Mouse (Mus musculus): ENCODE results near the gene Stk32c. TPM values are rescaled to one million over a fixed set of nuclear protein-coding genes. Genes with fewer than 3 reads are reported as not detected.

Gene Stk32c
- polyA plus RNA-seq, 1 experiment from 2014 or later: 0.10 TPM

- Histone ChIP-seq H3K4me1 (replicated peaks) (peaks cover 10% of the 10 kb centered on the region), H3K9ac (no peak overlapping the region), H3K4me2 (replicated peaks) (no peak overlapping the region), H3K4me3 (replicated peaks) (no peak overlapping the region), H3K27me3 (replicated peaks) (peaks cover 18% of the 10 kb centered on the region), H3K27ac (no peak overlapping the region), H3K36me3 (no peaks in the 10 kb centered on the region), H3K9me3 (no peaks in the 10 kb centered on the region)
- no peak for ATAC-seq
- 78% methylated on average over 8 of the region's 8 CpGs for WGBS
Observed at GRCm38 (mm10) chr7:139082281-139082680, 130.8 kb downstream of the Stk32c start.

GRCm38 (mm10) chr7:139081158-139081557 is 131.9 kb downstream of the Stk32c start:
- H3K9ac ChIP-seq: no peak overlapping the region
- no peak overlapping the region for H3K4me2 ChIP-seq (replicated peaks)
- no peak for ATAC-seq
- peaks cover 10% of the 10 kb centered on the region; the same call in 1 of the 2 replicates for H3K4me1 ChIP-seq (replicated peaks)
- H3K27me3 ChIP-seq (replicated peaks): peaks cover 7% of the 10 kb centered on the region
- no peak overlapping the region for H3K4me3 ChIP-seq (replicated peaks)
- no peaks in the 10 kb centered on the region for H3K9me3 ChIP-seq
- H3K36me3 ChIP-seq: no peaks in the 10 kb centered on the region
- no peak overlapping the region for H3K27ac ChIP-seq
- WGBS: 68% methylated on average over 5 of the region's 5 CpGs

DNA sequence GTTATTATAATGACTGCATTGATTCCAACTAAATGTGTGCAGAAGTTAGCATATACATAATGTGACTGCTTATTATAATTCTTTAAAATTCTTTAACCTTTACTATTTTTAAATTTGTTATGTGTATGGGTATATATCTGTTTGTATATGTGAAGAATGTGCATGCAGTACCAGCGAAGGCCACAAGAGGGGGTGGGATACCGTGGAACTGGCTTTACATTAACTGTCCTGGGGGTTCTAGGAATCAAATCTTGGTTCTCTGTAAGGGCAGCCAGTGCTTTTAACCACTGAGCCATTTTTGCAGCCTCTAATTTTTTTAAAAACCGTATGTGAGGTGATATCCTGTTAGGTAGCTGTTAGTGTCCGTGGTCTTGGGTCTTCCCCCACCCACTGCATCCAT is 132.4 kb downstream of the Stk32c start:
- no peak overlapping the region for H3K27ac ChIP-seq
- WGBS: 76% methylated on average over 4 of the region's 4 CpGs
- no peak overlapping the region for H3K9ac ChIP-seq
- H3K27me3 ChIP-seq (replicated peaks): peaks cover 3% of the 10 kb centered on the region; the same call in 1 of the 2 replicates
- no peak overlapping the region for H3K4me3 ChIP-seq (replicated peaks)
- no peaks in the 10 kb centered on the region for H3K9me3 ChIP-seq
- no peaks in the 10 kb centered on the region for H3K36me3 ChIP-seq
- ATAC-seq: no peak
- H3K4me1 ChIP-seq (replicated peaks): peaks cover 10% of the 10 kb centered on the region; the same call in 1 of the 2 replicates
- no peak overlapping the region for H3K4me2 ChIP-seq (replicated peaks)

DNA sequence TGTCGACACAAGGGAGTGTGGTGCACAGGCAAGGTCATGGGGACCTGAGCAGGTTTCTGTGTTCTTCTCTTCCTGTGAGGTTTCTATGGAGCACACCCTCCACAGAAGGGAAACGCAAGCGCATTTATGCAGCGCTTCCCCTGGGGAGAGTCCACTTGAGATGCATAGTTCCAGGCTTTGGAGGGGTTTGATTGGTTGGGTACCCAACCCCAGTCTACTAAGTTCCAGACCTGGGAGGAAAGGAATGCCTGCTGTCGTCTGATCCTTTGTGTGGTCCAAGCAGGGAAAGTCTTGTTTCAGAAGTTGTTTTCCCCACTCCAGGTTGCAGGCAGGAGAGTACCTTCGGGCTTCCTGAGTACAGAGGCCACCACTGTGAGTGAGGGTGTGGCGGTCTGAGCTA is 134.0 kb downstream of the Stk32c start:
- no peaks in the 10 kb centered on the region for H3K9me3 ChIP-seq
- WGBS: 66% methylated on average over 7 of the region's 7 CpGs
- H3K36me3 ChIP-seq: no peaks in the 10 kb centered on the region
- H3K9ac ChIP-seq: no peak overlapping the region
- no peak for ATAC-seq
- H3K4me3 ChIP-seq (replicated peaks): no peak overlapping the region
- H3K4me1 ChIP-seq (replicated peaks): peaks cover 10% of the 10 kb centered on the region; the same call in 1 of the 2 replicates
- H3K27me3 ChIP-seq (replicated peaks): no peaks in the 10 kb centered on the region
- no peak overlapping the region for H3K4me2 ChIP-seq (replicated peaks)
- H3K27ac ChIP-seq: no peak overlapping the region

- Histone ChIP-seq H3K4me2 (replicated peaks) (no peak overlapping the region), H3K27ac (no peak overlapping the region), H3K4me3 (replicated peaks) (no peak overlapping the region), H3K36me3 (no peaks in the 10 kb centered on the region), H3K27me3 (replicated peaks) (no peaks in the 10 kb centered on the region), H3K9ac (no peak overlapping the region), H3K4me1 (replicated peaks) (peaks cover 10% of the 10 kb centered on the region; the same call in 1 of the 2 replicates), H3K9me3 (no peaks in the 10 kb centered on the region)
- WGBS: 39% methylated on average over 6 of the region's 6 CpGs
- no peak for ATAC-seq
Observed at GRCm38 (mm10) chr7:139078181-139078580, 134.9 kb downstream of the Stk32c start.

- Histone ChIP-seq H3K4me1 (replicated peaks) (peaks cover 10% of the 10 kb centered on the region; the same call in 1 of the 2 replicates), H3K9ac (no peak overlapping the region), H3K4me2 (replicated peaks) (no peak overlapping the region), H3K4me3 (replicated peaks) (no peak overlapping the region), H3K36me3 (no peaks in the 10 kb centered on the region), H3K27me3 (replicated peaks) (no peaks in the 10 kb centered on the region), H3K27ac (no peak overlapping the region), H3K9me3 (no peaks in the 10 kb centered on the region)
- ATAC-seq: peak; percentile 39; the same call in 1 of the 2 replicates
- WGBS: 19% methylated on average over 7 of the region's 7 CpGs
Observed at GRCm38 (mm10) chr7:139077283-139077682, 135.8 kb downstream of the Stk32c start.

GRCm38 (mm10) chr7:139075054-139075794 is 137.9 kb downstream of the Stk32c start:
- no peaks in the 10 kb centered on the region for H3K27me3 ChIP-seq (replicated peaks)
- H3K4me2 ChIP-seq (replicated peaks): no peak overlapping the region
- H3K9ac ChIP-seq: no peak overlapping the region
- no peaks in the 10 kb centered on the region for H3K36me3 ChIP-seq
- 52% methylated on average over 14 of the region's 14 CpGs for WGBS
- peaks cover 10% of the 10 kb centered on the region; the same call in 1 of the 2 replicates for H3K4me1 ChIP-seq (replicated peaks)
- no peak overlapping the region for H3K27ac ChIP-seq
- H3K9me3 ChIP-seq: no peaks in the 10 kb centered on the region
- no peak overlapping the region for H3K4me3 ChIP-seq (replicated peaks)
- no peak for ATAC-seq

DNA sequence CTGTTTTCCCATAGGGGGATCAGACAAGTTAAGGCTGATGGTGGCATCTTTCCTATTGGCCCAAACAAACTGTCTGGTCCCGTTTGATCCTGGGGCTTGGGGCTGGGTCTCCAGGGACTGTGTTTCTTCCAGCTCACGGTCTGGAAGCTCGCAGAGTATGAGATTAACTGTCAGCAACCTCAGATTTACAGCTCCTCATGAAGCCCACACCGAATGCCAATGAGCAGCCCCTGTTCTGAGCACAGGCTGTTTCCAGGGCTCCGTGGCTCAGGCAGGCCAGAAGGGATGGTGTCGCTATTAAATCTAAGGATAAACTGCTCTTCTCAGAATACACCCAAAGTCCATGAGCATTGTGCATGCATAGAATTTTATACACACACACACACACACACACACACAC is 138.9 kb downstream of the Stk32c start:
- no peak overlapping the region for H3K4me2 ChIP-seq (replicated peaks)
- no peaks in the 10 kb centered on the region for H3K9me3 ChIP-seq
- 23% methylated on average over 6 of the region's 6 CpGs for WGBS
- no peak overlapping the region for H3K27ac ChIP-seq
- H3K4me1 ChIP-seq (replicated peaks): peaks cover 10% of the 10 kb centered on the region; the same call in 1 of the 2 replicates
- no peaks in the 10 kb centered on the region for H3K27me3 ChIP-seq (replicated peaks)
- H3K9ac ChIP-seq: no peak overlapping the region
- no peak overlapping the region for H3K4me3 ChIP-seq (replicated peaks)
- no peaks in the 10 kb centered on the region for H3K36me3 ChIP-seq
- ATAC-seq: no peak

GRCm38 (mm10) chr7:139068182-139068623 is 144.9 kb downstream of the Stk32c start:
- Histone ChIP-seq H3K4me1 (replicated peaks) (no peaks in the 10 kb centered on the region), H3K9ac (no peak overlapping the region), H3K27me3 (replicated peaks) (no peaks in the 10 kb centered on the region), H3K4me2 (replicated peaks) (no peak overlapping the region), H3K27ac (no peak overlapping the region), H3K36me3 (no peaks in the 10 kb centered on the region), H3K9me3 (no peaks in the 10 kb centered on the region), H3K4me3 (replicated peaks) (no peak overlapping the region)
- ATAC-seq: peak; percentile 76
- WGBS: 2% methylated on average over 2 of the region's 2 CpGs

- Histone ChIP-seq H3K4me3 (replicated peaks) (no peak overlapping the region), H3K4me2 (replicated peaks) (no peak overlapping the region)
- WGBS: 47% methylated on average over 4 of the region's 4 CpGs
Observed at GRCm38 (mm10) chr7:139063406-139063805, 149.7 kb downstream of the Stk32c start.

More at GRCm38 (mm10) chr7:139063406-139063805, 149.7 kb downstream of the Stk32c start:
- Histone ChIP-seq H3K9ac (no peak overlapping the region), H3K36me3 (no peaks in the 10 kb centered on the region), H3K4me1 (replicated peaks) (no peaks in the 10 kb centered on the region), H3K9me3 (no peaks in the 10 kb centered on the region), H3K27ac (no peak overlapping the region), H3K27me3 (replicated peaks) (no peaks in the 10 kb centered on the region)
- no peak for ATAC-seq

Other genes starting within 250 kb of the Stk32c start
- gene Dpysl4, start 127.3 kb downstream of the Stk32c start, polyA plus RNA-seq (2015; fragmentation: Nextera tagmentation; extraction: Ambion mirVana): 12.7 and 15.6 TPM in 2 replicates
- 4.4 TPM in 2 replicates for gene Lrrc27, start 319 bp downstream of the Stk32c start, polyA plus RNA-seq (2015; fragmentation: Nextera tagmentation; extraction: Ambion mirVana)
- gene Pwwp2b, start 35.2 kb upstream of the Stk32c start, polyA plus RNA-seq (2015; fragmentation: Nextera tagmentation; extraction: Ambion mirVana): 20.3 and 21.4 TPM in 2 replicates
- gene Inpp5a, start 175.8 kb upstream of the Stk32c start, polyA plus RNA-seq (2015; fragmentation: Nextera tagmentation; extraction: Ambion mirVana): 33.1 and 35.5 TPM in 2 replicates